Mouse (Mus musculus): ENCODE results near the gene Casp9.

DNA sequence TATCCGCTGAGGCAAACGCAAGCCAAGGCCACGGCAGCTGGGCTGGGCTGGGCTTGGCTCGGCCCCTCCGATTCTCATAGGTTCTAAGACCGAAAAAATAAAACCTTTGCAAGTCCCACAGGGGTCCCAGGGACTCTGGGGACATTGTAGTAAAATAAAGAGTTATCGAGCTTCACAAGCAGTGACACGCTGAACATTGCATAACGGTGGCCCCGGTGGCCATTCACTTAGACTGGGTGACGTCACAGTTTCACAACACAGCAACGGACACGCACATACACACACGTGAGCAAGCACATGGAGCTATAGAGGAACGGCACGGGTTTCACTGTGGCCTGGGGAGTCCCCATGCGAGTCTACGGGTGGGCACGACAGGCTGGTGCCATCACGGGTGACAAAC lies 65.1 kb downstream of the Casp9 start:
- TF ChIP-seq GATA1 (IDR thresholded peaks at IDR 0.05; ENCODE audit: borderline replicate concordance, low read length) (no peak), CTCF (IDR thresholded peaks at IDR 0.05; ENCODE audit: low read depth, low read length) (no peak), POLR2AphosphoS5 (IDR thresholded peaks at IDR 0.05; ENCODE audit: insufficient replicate concordance, low read depth, low read length) (no peak), TAL1 (conservative IDR thresholded peaks at IDR 0.05; ENCODE audit: low read depth, low read length) (no peak), GATA2 (IDR thresholded peaks at IDR 0.05; ENCODE audit: borderline replicate concordance, low read depth, low read length) (no peak)
